Mouse (Mus musculus) cerebellum, postnatal 14 days (tissue): Measurements from ENCODE around the gene Ctnnd2.

Source experiments
- DNase-seq, 2 experiments: peaks; one replicate each; pipeline ENCODE4 v3.0.0; 2021; ENCODE audit warnings: mixed read lengths in 2 of 2

Gene Ctnnd2

GRCm38 (mm10) chr15:30895063-30895462, 722.7 kb downstream of the Ctnnd2 start:
- DNase-seq, result peak; percentile 65 to 82

GRCm38 (mm10) chr15:30897342-30897741, 724.9 kb downstream of the Ctnnd2 start:
- no peak for DNase-seq

- no peak for DNase-seq
Observed at GRCm38 (mm10) chr15:30908027-30908426, 735.6 kb downstream of the Ctnnd2 start.

GRCm38 (mm10) chr15:30913360-30913759, 741.0 kb downstream of the Ctnnd2 start:
- DNase-seq, result no peak

- no peak for DNase-seq
Observed at GRCm38 (mm10) chr15:30925838-30926237, 753.4 kb downstream of the Ctnnd2 start.

GRCm38 (mm10) chr15:30927632-30928031, 755.2 kb downstream of the Ctnnd2 start:
- DNase-seq, result peak; percentile 72 to 74

- DNase-seq, result no peak
Observed at GRCm38 (mm10) chr15:30931906-30932305, 759.5 kb downstream of the Ctnnd2 start.

- no peak for DNase-seq
Observed at GRCm38 (mm10) chr15:30945863-30946262, 773.5 kb downstream of the Ctnnd2 start.

GRCm38 (mm10) chr15:30958513-30958912, 786.1 kb downstream of the Ctnnd2 start:
- DNase-seq, result peak in 1 of 2 experiments; percentile 20

- peak; percentile 63 to 82 for DNase-seq
Observed at GRCm38 (mm10) chr15:30962421-30963160, 790.2 kb downstream of the Ctnnd2 start.

- DNase-seq, result no peak
Observed at GRCm38 (mm10) chr15:30964046-30964445, 791.7 kb downstream of the Ctnnd2 start.

- DNase-seq, result no peak
Observed at GRCm38 (mm10) chr15:30964865-30965679, 792.7 kb downstream of the Ctnnd2 start.

- DNase-seq, result no peak
Observed at GRCm38 (mm10) chr15:30966826-30967225, 794.4 kb downstream of the Ctnnd2 start.

- no peak for DNase-seq
Observed at GRCm38 (mm10) chr15:30974436-30974835, 802.0 kb downstream of the Ctnnd2 start.

GRCm38 (mm10) chr15:30974991-30975775, 802.8 kb downstream of the Ctnnd2 start:
- DNase-seq, result no peak

- peak; percentile 45 to 60 for DNase-seq
Observed at GRCm38 (mm10) chr15:30977166-30977740, 804.9 kb downstream of the Ctnnd2 start.

- DNase-seq, result no peak
Observed at GRCm38 (mm10) chr15:30986890-30987289, 814.5 kb downstream of the Ctnnd2 start.

GRCm38 (mm10) chr15:30990421-30991252, 818.2 kb downstream of the Ctnnd2 start:
- no peak for DNase-seq

GRCm38 (mm10) chr15:30992357-30992756, 820.0 kb downstream of the Ctnnd2 start:
- peak; percentile 47 to 48 for DNase-seq

GRCm38 (mm10) chr15:30992901-30993300, 820.5 kb downstream of the Ctnnd2 start:
- no peak for DNase-seq

- no peak for DNase-seq
Observed at GRCm38 (mm10) chr15:30995346-30995745, 823.0 kb downstream of the Ctnnd2 start.

- no peak for DNase-seq
Observed at GRCm38 (mm10) chr15:31004468-31004867, 832.1 kb downstream of the Ctnnd2 start.
